Mouse (Mus musculus): ENCODE results near the gene Tmem179. TPM values are rescaled to one million over a fixed set of nuclear protein-coding genes. Genes with fewer than 3 reads are reported as not detected.

Tmem179 gene
- total RNA-seq, 2 experiments from 2014 or later = 0.10 TPM; not detected in 1

- DNase-seq = no peak
Measured at GRCm38 (mm10) chr12:112463750-112464444, 52.6 kb downstream of the Tmem179 start.

GRCm38 (mm10) chr12:112463209-112463608, 53.3 kb downstream of the Tmem179 start:
- DNase-seq = no peak

GRCm38 (mm10) chr12:112462423-112462822, 54.1 kb downstream of the Tmem179 start:
- no peak for DNase-seq

GRCm38 (mm10) chr12:112457839-112458238, 58.7 kb downstream of the Tmem179 start:
- DNase-seq = no peak

GRCm38 (mm10) chr12:112456144-112456713, 60.3 kb downstream of the Tmem179 start:
- DNase-seq = peak; percentile 34 to 76

- DNase-seq = no peak
Measured at GRCm38 (mm10) chr12:112451826-112452225, 64.7 kb downstream of the Tmem179 start.

GRCm38 (mm10) chr12:112451381-112451780, 65.2 kb downstream of the Tmem179 start:
- no peak for DNase-seq

GRCm38 (mm10) chr12:112450883-112451282, 65.7 kb downstream of the Tmem179 start:
- peak; percentile 24 to 50 for DNase-seq

Other genes starting within 250 kb of the Tmem179 start
- gene A530016L24Rik, start 27.3 kb downstream of the Tmem179 start, total RNA-seq (2021) = 10 to 100 TPM; 35.2 to 39.5 TPM
- gene Inf2, start 72.0 kb upstream of the Tmem179 start, total RNA-seq (2021) = 10 to 100 TPM; 11.9 to 17.2 TPM
- gene Adssl1, start 103.3 kb upstream of the Tmem179 start, total RNA-seq (2021) = 100 to 1,000 TPM; 192 to 206 TPM
- 10 to 100 TPM; 31.7 to 35.2 TPM for gene Siva1, start 127.9 kb upstream of the Tmem179 start, total RNA-seq (2021)
- 100 to 1,000 TPM; 182 to 193 TPM for gene Akt1, start 158.1 kb upstream of the Tmem179 start, total RNA-seq (2021)
- gene Zbtb42, start 162.1 kb upstream of the Tmem179 start, total RNA-seq (2021) = 1 to 10 TPM; 3.6 to 4.9 TPM
- gene Cep170b, start 203.7 kb upstream of the Tmem179 start, total RNA-seq (2021) = 10 to 100 TPM; 10.1 to 11.1 TPM
- gene Pld4, start 243.9 kb upstream of the Tmem179 start, total RNA-seq (2021) = 1 to 10 TPM; 6.0 to 7.8 TPM